ENCODE assay signal across 20 mouse cellular contexts in genomic region chr11:97182446-97182845, GRCm38 (mm10). TPM values are rescaled to one million over a fixed set of nuclear protein-coding genes. Genes with fewer than 3 reads are reported as not detected.
A peak's percentile ranks its signal among the peaks of the same experiment; 100 is the strongest.
DNase-seq lines count a peak whose midpoint lies in the region; ATAC-seq lines count a peak whose summit lies in the region.
"Had no signal": no experiment of that assay in that cellular context is flagged by ENCODE, and none has a peak within 500 bp of the region (broad histone marks: within the 10 kb centered on the region; RNA-seq: fewer than 3 reads in every experiment).

No protein-coding gene starts in this region.

- H3K4me3 ChIP-seq in kidney, embryonic 16.5 days (ENCODE audit: low read length) = no peak overlapping the region
- no peak overlapping the region for H3K4me3 ChIP-seq in liver, embryonic 16.5 days (ENCODE audit: low read depth, low read length)
- H3K4me3 ChIP-seq: embryonic facial prominence, embryonic 13.5 days; forebrain, embryonic 12.5 days; heart, embryonic 10.5 days; heart, embryonic 15.5 days; hindbrain, embryonic 10.5 days had no signal

- H3K9ac ChIP-seq in kidney, embryonic 16.5 days (replicated peaks; ENCODE audit: low read length) = no peak overlapping the region
- H3K9ac ChIP-seq in liver, embryonic 16.5 days (ENCODE audit: low read depth, low read length) = no peak overlapping the region
- H3K9ac ChIP-seq: embryonic facial prominence, embryonic 13.5 days; forebrain, embryonic 12.5 days; heart, embryonic 15.5 days had no signal

- H3K27me3 ChIP-seq in kidney, embryonic 16.5 days (ENCODE audit: insufficient read depth, low read length) = no peaks in the 10 kb centered on the region
- H3K27me3 ChIP-seq in liver, embryonic 16.5 days (ENCODE audit: control insufficient read depth, insufficient read depth, low read depth, low read length) = no peaks in the 10 kb centered on the region
- H3K27me3 ChIP-seq: embryonic facial prominence, embryonic 13.5 days; forebrain, embryonic 12.5 days; heart, embryonic 15.5 days had no signal

- WGBS in kidney, embryonic 16.5 days = 82% methylated on average over 3 of the region's 3 CpGs
- 78% methylated on average over 3 of the region's 3 CpGs for WGBS in liver, embryonic 16.5 days (ENCODE audit: insufficient replicate concordance)

- ATAC-seq in kidney, embryonic 16.5 days (ENCODE audit: low FRiP score, low TSS enrichment) = no peak
- no peak for ATAC-seq in liver, embryonic 16.5 days (ENCODE audit: low read depth)
- ATAC-seq: forebrain, embryonic 16.5 days had no signal

- no peaks in the 10 kb centered on the region for H3K9me3 ChIP-seq in kidney, embryonic 16.5 days (ENCODE audit: low read length)
- H3K9me3 ChIP-seq in liver, embryonic 16.5 days (replicated peaks; ENCODE audit: control insufficient read depth, low read length) = no peaks in the 10 kb centered on the region
- H3K9me3 ChIP-seq: embryonic facial prominence, embryonic 13.5 days; forebrain, embryonic 12.5 days; heart, embryonic 10.5 days; heart, embryonic 15.5 days; hindbrain, embryonic 10.5 days had no signal

- peaks cover 20% of the 10 kb centered on the region for H3K4me1 ChIP-seq in kidney, embryonic 16.5 days (ENCODE audit: insufficient read depth, low read length)
- H3K4me1 ChIP-seq in liver, embryonic 16.5 days (ENCODE audit: control insufficient read depth, low read depth, low read length) = peaks cover 28% of the 10 kb centered on the region

- peaks cover 71% of the 10 kb centered on the region for H3K36me3 ChIP-seq in kidney, embryonic 16.5 days (ENCODE audit: insufficient read depth, low read length)
- peaks cover 73% of the 10 kb centered on the region for H3K36me3 ChIP-seq in liver, embryonic 16.5 days (ENCODE audit: control insufficient read depth, insufficient read depth)

- H3K27ac ChIP-seq in kidney, embryonic 16.5 days (ENCODE audit: low read length) = no peak overlapping the region
- peak overlapping the region; percentile 18; the same call in 1 of the 2 replicates for H3K27ac ChIP-seq in liver, embryonic 16.5 days (ENCODE audit: low read length)
- H3K27ac ChIP-seq: embryonic facial prominence, embryonic 13.5 days; forebrain, embryonic 12.5 days; heart, embryonic 10.5 days; heart, embryonic 15.5 days; hindbrain, embryonic 10.5 days had no signal

- DNase-seq in kidney, adult 11 months = peak; percentile 34
- DNase-seq in kidney, adult 9 months = peak; percentile 70
- DNase-seq in kidney, postnatal 4 days = no peak
- peak; percentile 44 for DNase-seq in adipocyte (ENCODE audit: low spot score)
- no peak for DNase-seq in layer of hippocampus, adult 9-11 months
- DNase-seq: adrenal gland, postnatal 14 days; cerebellum, adult 18-20 months; cerebellum, adult 9-11 months; cerebellum, postnatal 36 days; gastrocnemius, postnatal 10 days; heart, adult 18-20 months; heart, postnatal 14 days had no signal

- no peak overlapping the region for H3K4me2 ChIP-seq in kidney, embryonic 16.5 days (replicated peaks; ENCODE audit: low read depth, low read length)
- H3K4me2 ChIP-seq in liver, embryonic 16.5 days (ENCODE audit: low read depth, low read length) = no peak overlapping the region
- H3K4me2 ChIP-seq: embryonic facial prominence, embryonic 13.5 days; forebrain, embryonic 12.5 days; heart, embryonic 15.5 days had no signal

RNA-seq across cellular contexts. Expression of gene Kpnb1, which starts 5.2 kb away (rescaled TPM):
- polyA plus RNA-seq in kidney, embryonic 16.5 days (2015; fragmentation: Nextera tagmentation; extraction: Ambion mirVana) = 51.0 and 54.6 TPM in 2 replicates
- 14.5 and 15.9 TPM in 2 replicates for polyA plus RNA-seq in liver, embryonic 16.5 days (2015; fragmentation: Nextera tagmentation; extraction: Ambion mirVana)

RNA-seq across cellular contexts. Expression of gene Tbkbp1, which starts 31.2 kb away (rescaled TPM):
- polyA plus RNA-seq in kidney, embryonic 16.5 days (2015; fragmentation: Nextera tagmentation; extraction: Ambion mirVana) = 4.0 TPM in 2 replicates
- polyA plus RNA-seq in liver, embryonic 16.5 days (2015; fragmentation: Nextera tagmentation; extraction: Ambion mirVana) = 0.84 and 1.1 TPM in 2 replicates

Comparison
In these comparisons a context has a peak if more than half of its experiments do, and no peak if none do; other contexts are left out.
1. DNase-seq: peak in kidney, adult 11 months (single experiment), kidney, adult 9 months (single experiment) and adipocyte (single experiment); none in kidney, postnatal 4 days (0 of 2) and layer of hippocampus, adult 9-11 months (single experiment).